Mouse (Mus musculus): ENCODE results near the gene Arhgap21.

Gene Arhgap21

DNA sequence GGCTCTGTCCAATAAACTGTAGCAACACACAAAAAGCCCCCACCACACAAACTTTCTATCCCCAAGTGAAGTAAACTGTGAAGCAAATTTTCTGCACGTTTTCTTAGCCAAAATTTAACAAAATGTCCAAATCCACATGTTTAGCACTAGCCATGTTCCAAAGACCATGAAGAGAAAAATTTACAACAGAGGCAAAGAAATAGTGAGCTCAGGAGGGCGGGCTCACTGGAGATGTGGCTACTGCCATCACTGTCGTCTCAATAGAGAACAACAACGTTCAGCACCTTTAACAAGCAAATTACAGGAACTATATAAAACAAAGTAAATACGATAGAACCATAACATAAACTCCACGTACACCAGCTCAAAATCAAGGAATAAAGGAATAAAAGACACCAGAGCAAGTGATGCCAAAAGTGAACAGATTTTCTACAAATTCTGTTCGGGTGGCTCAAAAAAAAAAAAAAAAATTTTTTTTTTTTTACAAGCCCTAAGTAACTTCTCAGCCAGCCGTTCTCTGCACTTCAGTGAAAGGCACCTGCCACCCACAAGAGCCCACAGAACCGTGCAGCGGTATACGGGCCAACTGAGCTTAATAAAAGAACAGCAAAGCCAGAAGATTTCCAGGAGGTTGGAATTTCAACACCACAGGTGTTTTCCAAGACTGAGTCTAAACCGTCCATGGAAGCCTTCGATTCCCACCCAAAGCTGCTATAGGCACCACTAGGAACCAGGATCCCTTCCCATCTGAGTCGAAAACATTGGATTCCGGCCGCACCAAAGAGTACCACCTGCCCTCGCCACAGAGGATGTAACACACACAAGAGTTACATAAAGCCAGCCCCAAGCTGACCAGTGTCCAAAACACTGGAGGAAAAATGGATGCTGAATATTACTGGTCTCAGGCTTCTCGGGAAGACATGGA is 2.2 kb downstream of the Arhgap21 start:
- DNase-seq (ENCODE audit: low spot score): no peak

GRCm38 (mm10) chr2:20965361-20965760 is 3.3 kb downstream of the Arhgap21 start:
- DNase-seq (ENCODE audit: low spot score): no peak

DNA sequence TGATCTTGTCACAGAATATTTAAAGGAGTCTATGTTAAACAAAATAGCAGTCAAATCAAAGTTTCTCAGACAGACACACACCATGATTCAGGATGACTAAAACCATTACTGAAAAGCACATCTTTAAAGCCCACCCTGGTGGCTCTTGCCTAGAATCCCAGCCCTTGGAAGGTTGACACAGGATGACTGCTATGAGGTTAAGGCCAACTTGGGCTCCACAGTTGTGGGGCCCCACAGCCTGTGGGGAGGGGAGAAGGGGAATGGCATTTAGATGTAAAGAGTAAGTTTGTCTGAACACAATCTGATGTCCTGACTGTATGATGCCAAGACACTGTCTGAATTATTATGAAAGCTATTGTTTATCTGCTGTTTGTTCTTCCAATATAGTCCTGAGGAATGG is 4.2 kb downstream of the Arhgap21 start:
- no peak for DNase-seq (ENCODE audit: low spot score)

- no peak for DNase-seq (ENCODE audit: low spot score)
Observed at GRCm38 (mm10) chr2:20963226-20963805, 5.4 kb downstream of the Arhgap21 start.

GRCm38 (mm10) chr2:20962284-20962683 is 6.4 kb downstream of the Arhgap21 start:
- DNase-seq (ENCODE audit: low spot score): no peak

DNA sequence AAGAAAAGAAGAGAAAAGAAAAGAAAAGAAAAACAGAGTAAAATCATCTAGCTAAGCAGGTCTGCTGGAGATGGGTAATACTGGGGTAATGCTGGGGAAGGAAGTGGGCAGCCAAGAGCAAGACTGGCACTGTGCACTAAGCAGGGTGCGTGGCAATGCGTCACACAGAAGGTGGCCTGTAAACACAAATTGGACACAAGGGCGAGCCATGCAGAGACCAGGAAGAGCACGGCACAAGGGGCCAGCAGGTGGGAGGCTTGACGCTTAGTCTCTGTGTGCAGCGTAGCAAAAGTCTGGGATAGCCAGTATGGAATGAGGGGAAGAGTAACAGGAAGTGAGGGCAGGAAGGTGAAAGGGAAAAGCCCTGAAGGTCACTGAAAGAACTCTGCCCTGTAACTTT is 6.9 kb downstream of the Arhgap21 start:
- DNase-seq (ENCODE audit: low spot score): no peak

DNA sequence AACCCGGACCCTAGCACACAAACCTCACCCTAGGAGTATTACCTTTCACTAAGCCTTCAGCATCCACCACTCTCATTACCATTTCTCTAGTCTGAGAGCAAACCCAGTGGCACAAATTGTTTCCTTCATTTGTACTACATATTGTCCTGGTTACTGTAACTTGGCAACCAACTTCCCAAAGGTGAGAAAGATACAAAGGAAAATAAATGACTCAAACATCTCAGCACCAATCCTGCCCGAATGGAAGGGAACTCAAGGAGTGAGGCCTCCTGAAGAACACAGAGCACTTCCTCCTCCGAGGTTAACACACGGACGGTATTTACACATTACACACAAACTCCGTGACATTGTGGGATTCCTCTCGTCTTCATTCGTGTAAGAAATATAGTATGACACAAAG is 7.4 kb downstream of the Arhgap21 start:
- no peak for DNase-seq (ENCODE audit: low spot score)

GRCm38 (mm10) chr2:20960668-20961035 is 8.0 kb downstream of the Arhgap21 start:
- no peak for DNase-seq (ENCODE audit: low spot score)

- DNase-seq (ENCODE audit: low spot score): no peak
Observed at GRCm38 (mm10) chr2:20959906-20960667, 8.6 kb downstream of the Arhgap21 start.

- DNase-seq (ENCODE audit: low spot score): no peak
Observed at GRCm38 (mm10) chr2:20959045-20959444, 9.6 kb downstream of the Arhgap21 start.

DNA sequence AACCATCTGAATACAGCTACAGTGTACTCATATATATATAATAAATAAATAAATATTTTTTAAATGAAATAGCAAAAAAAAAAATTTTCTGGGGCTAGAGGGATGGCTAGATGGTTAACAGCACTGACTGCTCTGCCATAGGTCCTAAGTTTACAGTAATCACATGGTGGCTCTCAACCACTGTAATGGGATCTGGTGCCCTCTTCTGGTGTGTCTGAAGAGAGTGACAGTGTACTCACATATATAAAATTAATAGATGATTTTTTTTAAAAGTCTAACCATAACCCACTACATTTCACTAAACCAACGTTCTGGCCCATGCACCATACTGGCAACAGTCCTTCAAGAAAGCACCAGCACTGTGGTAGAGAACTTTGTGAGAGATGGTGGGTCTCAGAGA is 10.7 kb downstream of the Arhgap21 start:
- no peak for DNase-seq (ENCODE audit: low spot score)

GRCm38 (mm10) chr2:20956716-20957115 is 12.0 kb downstream of the Arhgap21 start:
- no peak for DNase-seq (ENCODE audit: low spot score)

- no peak for DNase-seq (ENCODE audit: low spot score)
Observed at GRCm38 (mm10) chr2:20955996-20956395, 12.7 kb downstream of the Arhgap21 start.

- DNase-seq (ENCODE audit: low spot score): no peak
Observed at GRCm38 (mm10) chr2:20955376-20955775, 13.3 kb downstream of the Arhgap21 start.

DNA sequence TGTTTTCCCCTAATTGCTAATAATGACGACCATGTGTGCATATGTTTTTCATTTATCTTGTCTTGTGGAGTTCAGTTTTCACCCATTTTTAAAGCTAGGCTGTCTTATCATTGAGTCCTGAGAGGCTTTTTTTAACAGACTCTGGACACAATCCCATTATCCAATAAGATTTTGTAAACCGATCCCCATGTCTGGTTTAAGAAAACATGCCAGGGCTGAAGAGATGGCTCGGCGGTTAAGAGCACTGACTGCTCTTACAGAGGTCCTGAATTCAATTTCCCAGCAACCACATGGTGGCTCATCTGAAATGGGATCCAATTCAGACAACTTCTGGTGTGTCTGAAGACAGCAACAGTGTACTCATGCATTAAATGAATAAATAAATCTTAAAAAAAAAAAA is 16.0 kb downstream of the Arhgap21 start:
- no peak for DNase-seq (ENCODE audit: low spot score)

- DNase-seq (ENCODE audit: low spot score): no peak
Observed at GRCm38 (mm10) chr2:20949168-20949567, 19.5 kb downstream of the Arhgap21 start.

GRCm38 (mm10) chr2:20947036-20947435 is 21.6 kb downstream of the Arhgap21 start:
- no peak for DNase-seq (ENCODE audit: low spot score)

- DNase-seq (ENCODE audit: low spot score): no peak
Observed at GRCm38 (mm10) chr2:20945596-20945995, 23.1 kb downstream of the Arhgap21 start.

DNA sequence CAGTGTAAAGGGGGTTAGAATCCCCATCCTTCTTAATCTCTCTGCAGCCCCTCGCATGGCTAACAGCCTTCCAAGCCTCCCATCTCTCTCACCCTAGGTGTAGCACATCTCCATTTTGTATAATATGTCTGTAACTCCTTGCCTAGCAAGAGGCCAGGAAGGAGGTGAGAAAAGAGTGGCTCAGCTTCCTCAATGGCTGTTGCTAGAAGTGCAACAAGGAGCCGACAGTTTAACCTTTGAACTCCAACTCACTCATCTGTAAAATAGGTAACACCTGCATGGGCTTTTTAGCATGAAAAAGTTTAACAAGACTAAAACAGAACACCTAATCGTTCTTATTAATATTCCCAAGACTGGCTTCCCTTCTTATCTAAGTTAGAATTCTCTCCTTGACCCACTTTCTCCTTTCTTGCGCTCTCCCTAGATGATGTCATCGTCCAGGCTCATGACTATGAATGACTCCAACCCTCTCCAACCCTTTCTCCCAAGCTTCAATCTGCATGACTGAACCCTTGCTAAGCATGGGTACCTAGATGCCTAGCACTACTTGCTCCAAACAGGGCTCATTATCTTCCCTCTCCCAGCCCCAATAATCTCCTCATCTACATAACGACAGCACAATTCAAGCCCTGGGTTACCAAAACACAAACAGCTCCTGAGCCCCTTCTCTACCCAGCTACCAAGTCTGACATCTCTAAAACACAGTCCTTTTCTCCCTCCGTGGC is 24.8 kb downstream of the Arhgap21 start:
- DNase-seq (ENCODE audit: low spot score): no peak

DNA sequence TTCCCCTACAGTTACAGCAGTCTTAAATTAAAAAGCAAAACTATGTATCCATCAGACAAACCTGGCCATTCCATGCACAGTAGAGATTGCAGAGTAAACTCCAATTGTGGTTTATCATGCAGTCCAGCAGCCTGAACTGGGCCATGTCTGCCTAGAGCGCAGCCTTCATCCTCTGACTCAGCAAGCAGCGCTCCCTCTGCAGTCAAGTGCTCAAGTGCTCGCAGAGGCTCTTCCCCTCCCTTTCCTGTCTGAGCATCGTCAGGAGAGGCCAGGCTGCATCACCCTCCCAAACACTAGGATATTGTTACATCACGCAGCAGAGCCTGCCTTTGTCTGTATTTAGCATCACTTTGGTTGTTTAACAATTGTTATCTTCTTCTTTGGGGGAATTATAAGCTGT is 25.5 kb downstream of the Arhgap21 start:
- DNase-seq (ENCODE audit: low spot score): peak; percentile 78

- peak; percentile 78 for DNase-seq (ENCODE audit: low spot score)
Observed at GRCm38 (mm10) chr2:20942434-20943198, 26.1 kb downstream of the Arhgap21 start.
